Mouse (Mus musculus) CH12.LX (cell line): ENCODE measurements around the gene Lrp2bp.
A peak's percentile ranks its signal among the peaks of the same experiment; 100 is the strongest.

Source experiments
- CHD1 ChIP-seq: IDR thresholded peaks from 2 replicates; pipeline ENCODE4 v1.6.1; 2012; ENCODE audit warnings: low read depth, low read length, improper control_type of control experiment, inconsistent platforms
- CHD2 ChIP-seq: IDR thresholded peaks from 2 replicates; pipeline ENCODE4 v1.6.1; 2011; ENCODE audit warnings: low read length, improper control_type of control experiment
- CTCF ChIP-seq, 2 experiments: IDR thresholded peaks in 1 of 2; conservative IDR thresholded peaks in 1 of 2; 2 replicates each; pipeline ENCODE4 v1.5.1; 2011 to 2012; ENCODE audit warnings: low read depth in 2 of 2, low read length in 2 of 2, improper control_type of control experiment in 1 of 2, inconsistent platforms in 1 of 2, mild to moderate bottlenecking in 1 of 2, moderate library complexity in 1 of 2
- E2F4 ChIP-seq: IDR thresholded peaks from 2 replicates; pipeline ENCODE4 v1.6.1; 2011; ENCODE audit warnings: low read depth, low read length, improper control_type of control experiment; ENCODE audit not compliant: insufficient replicate concordance
- ETS1 ChIP-seq: conservative IDR thresholded peaks from 2 replicates; pipeline ENCODE4 v1.6.1; 2012; ENCODE audit warnings: low read depth, mild to moderate bottlenecking, inconsistent platforms, low read length, improper control_type of control experiment, moderate library complexity
- HCFC1 ChIP-seq: IDR thresholded peaks from 2 replicates; pipeline ENCODE4 v1.6.1; 2012; ENCODE audit warnings: low read depth, mild to moderate bottlenecking, inconsistent platforms, low read length, improper control_type of control experiment
- POLR2A ChIP-seq: IDR thresholded peaks from 2 replicates; pipeline ENCODE4 v1.6.1; 2011; ENCODE audit warnings: low read depth, mild to moderate bottlenecking, improper control_type of control experiment, low read length
- POLR2AphosphoS2 ChIP-seq: IDR thresholded peaks from 2 replicates; pipeline ENCODE4 v1.6.1; 2011; ENCODE audit warnings: low read depth, low read length, improper control_type of control experiment

DNA sequence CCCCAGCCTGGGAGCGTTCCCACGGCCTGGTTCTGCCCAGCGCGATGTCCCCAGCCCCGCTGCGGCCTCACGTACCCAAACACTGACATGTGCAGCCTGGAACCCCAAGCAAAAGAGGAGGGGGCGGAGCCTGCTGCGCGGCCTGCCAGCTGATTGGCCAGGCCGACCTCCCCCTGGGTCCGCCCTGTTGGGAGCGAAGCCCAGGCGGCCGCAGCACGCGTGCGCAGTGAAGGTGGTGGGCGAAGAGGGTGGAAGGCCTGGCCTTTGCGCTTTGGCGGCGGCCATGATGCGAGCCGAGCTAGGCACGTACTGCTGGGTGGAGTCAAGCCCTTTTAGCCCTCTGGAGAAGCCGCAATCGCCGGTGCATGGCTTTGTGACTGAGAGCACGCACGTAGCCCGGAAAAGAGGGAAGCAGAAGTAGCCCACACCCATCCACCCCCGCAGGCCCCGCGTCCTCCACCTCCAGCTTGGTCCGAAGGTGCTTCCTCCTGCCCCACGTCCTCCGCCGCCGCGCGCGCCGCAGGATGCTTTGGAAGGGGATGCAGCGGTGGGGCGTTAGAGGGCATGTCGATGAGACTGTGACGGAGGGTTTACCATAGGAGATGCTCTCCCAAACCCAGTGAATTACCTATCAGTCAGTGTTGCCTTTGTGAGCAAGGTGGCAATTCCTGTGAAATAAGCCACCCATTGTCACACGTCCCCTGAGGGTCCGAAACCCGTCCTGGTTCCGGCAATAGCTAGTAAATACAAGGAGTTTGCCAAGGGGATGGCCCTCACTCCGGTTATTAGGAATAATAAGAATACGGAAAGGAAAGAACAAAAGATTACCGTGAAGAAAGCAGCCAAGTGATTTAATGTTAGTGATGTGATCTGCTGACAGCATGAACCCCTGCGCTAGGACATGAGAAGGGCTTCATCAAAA is 942 bp downstream of the Lrp2bp start:
- TF ChIP-seq HCFC1 (peak; percentile 73), CTCF (conservative IDR thresholded peaks at IDR 0.05 in 1 of 2, IDR thresholded peaks at IDR 0.05 in 1 of 2; ENCODE audit: low read depth in 2 of 2, low read length in 2 of 2) (no peak), CHD2 (no peak; the same call in 1 of the 2 replicates), CHD1 (0 out of 2 replicates have a peak, but pooled peaks have one; percentile 18), ETS1 (peak; percentile 68), POLR2AphosphoS2 (peak; percentile 84), E2F4 (no peak), POLR2A (peak; percentile 90)
